Mouse (Mus musculus) right cerebral cortex, adult 18-20 months (tissue): ENCODE results near the gene Vmn2r-ps130.
"Not testable (repeated sequence)": the region's sequence is repeated elsewhere in the genome, so short reads cannot be mapped to it uniquely, and the experiment has no call there.

ENCODE experiments used
- DNase-seq: peaks from one replicate; pipeline ENCODE4 v3.0.0; 2022; ENCODE audit warnings: mixed read lengths

Vmn2r-ps130 gene

DNA sequence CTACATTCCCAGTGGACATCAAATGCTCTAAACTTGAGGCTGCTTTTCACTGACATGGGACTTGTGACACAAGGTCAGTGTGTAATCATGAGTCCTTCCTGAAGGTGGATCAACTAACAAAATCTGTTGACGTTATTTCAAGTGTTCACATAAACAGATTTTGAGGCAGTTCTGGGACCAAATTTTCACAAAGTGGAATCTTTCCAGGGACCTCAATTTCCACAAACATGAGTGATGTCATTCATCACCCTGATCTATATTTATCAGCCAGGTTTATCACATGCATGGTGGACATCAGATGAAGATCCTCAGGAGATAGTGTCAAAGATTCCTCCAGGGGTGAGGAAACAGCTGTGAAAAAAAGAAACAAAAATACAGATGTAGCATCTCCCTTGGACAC, at the start of gene Vmn2r-ps130:
Gene Vmn2r-ps130 (plus strand): TSS at position 301 of the 400 bp plus-strand sequence.
- DNase-seq = not testable (repeated sequence)
